Mouse (Mus musculus) frontal cortex, postnatal 25 days (tissue): ENCODE measurements around the gene Bud23.

Experiments
- DNase-seq, 2 experiments: peaks; one replicate each; pipeline ENCODE4 v3.0.0; 2022; ENCODE audit warnings: low spot score in 2 of 2

Gene Bud23

DNA sequence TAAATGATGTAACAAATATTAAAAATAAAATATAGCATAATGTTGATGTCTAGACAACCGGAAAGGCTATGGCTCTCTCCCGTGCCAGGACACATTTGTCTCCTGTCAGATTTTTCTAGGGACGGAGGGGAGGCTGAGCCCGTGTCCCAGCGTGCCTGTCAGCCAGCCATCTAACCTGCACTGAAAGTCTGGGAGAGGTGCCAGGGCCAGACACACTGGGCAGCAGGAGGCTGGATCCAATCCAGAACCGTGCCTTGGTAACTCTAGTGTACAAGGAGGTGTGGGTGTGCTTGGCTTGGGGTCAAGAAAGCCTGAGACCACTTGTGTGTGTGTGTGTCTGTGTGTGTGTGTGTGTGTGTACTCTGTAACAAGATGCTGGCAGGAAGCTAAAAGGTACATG, 42.9 kb downstream of the Bud23 start:
- no peak for DNase-seq

DNA sequence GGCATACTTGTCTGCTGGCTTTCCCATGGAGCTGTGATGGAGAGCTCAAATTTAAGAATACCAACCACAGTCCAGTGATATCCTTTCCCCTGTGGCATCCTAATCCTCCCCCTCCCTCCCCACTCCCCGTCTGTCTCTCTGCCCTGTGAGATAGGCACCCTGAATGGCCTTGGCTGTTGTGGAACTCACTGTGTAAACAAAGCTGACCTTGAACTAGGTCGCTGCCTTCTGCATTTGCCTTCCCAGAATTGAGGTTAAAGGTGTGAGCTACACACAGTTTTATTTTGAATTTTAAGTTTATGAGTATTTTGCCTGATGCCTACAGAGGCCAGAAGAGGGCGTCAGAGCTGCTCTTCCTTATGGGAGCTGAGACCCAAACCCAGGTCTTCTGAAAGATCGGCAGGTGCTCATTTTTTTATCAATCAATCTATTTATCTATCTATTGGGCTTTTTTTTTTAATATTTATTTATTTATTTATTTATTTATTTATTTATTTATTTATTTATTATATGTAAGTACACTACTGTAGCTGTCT, 48.5 kb downstream of the Bud23 start:
- no peak for DNase-seq

DNA sequence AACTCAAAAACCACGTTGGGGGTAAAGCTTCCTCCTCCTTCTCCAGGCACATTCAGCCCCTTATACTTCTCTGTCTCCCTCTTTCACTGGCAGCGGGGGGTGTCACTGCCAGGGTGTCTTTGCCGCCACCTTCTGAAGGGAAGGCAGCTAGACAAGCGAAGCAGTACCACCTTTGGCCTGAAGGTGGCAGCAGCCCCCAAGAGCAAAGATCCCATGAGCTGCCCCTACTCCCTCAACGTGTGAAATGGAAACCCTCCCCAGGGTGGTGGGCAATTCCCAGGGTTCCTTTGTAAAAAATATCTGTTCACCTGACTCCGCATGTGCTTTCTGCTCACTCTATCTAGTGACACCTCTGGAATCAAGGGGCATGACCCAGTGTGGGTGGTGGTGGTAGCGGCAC, 49.3 kb downstream of the Bud23 start:
- DNase-seq = peak; percentile 93 to 95

DNA sequence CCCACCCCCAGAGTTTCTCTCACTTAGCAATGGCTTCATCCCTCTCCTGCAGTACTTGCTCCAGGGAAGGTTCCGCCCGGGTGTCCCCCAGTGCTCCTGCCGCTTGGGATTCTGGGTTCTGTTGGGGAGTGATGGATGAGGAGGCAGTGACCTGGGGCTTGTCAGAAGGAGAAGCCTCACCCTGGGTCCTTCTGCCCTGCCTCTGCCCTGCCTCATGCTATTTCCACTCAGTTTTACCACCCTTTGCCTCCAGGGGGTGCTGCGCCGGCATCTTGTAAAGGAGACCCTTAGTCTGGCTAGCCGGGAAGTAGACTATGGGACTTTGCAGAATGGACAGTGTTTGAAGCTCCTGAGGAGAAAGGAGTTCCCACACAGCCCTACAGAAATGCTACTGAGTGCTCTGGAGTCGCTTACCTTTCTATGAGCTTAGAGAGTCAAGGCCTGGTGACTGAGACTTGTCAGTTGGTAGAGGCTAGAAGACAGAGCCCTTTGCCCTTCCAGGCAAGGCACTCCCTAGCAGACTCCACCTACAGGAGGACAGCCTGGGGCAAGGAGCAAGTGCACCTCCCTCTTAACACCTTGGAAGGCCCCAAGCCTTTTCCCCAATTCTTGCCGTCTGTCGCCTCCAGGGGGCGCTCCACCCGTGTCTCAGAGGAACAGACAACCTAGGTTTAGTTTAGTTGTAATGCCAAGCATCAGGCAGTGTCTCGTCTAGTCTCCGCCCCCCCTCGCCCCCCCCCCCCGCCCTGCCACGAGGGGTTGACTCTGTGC, 51.9 kb downstream of the Bud23 start:
- DNase-seq = peak; percentile 68 to 79

DNA sequence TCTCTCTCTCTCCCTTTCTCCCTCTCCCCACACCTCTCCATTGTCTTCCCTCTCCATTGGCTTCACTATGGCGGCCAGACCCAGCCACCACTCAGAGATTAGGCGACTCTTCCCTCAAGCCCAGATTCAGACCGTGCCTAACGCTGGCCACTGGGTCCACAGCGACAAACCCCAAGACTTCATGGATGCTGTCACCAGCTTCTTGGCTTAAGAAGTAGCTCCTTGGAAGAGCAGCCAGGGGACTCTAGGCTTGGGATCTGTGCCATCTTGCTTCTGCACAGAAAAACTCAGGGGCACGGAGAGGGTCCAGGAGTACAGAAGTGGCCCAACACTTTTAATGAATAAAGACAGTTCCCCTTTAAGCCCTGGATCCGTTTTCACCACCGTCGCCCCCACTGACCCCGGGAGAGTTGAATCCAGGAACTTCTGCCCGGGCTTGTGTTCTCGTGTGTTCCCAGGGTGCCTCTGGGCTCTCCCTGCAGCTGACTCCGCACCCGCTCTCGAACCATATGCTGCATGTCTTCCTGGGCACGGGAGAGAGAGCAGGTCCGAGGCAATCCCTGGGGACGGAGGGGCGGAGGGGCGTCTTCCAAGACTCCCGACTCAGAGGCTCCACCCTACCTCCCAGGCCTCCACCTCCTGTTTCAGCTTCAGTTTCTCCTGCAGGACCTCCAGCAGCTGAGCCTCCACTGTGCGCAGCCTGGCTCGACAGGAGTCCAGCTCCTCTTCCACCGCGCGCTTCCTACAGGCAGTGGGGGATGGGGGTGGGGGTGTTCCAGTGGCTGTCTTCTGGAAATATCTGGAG, 52.7 kb downstream of the Bud23 start:
- no peak for DNase-seq

DNA sequence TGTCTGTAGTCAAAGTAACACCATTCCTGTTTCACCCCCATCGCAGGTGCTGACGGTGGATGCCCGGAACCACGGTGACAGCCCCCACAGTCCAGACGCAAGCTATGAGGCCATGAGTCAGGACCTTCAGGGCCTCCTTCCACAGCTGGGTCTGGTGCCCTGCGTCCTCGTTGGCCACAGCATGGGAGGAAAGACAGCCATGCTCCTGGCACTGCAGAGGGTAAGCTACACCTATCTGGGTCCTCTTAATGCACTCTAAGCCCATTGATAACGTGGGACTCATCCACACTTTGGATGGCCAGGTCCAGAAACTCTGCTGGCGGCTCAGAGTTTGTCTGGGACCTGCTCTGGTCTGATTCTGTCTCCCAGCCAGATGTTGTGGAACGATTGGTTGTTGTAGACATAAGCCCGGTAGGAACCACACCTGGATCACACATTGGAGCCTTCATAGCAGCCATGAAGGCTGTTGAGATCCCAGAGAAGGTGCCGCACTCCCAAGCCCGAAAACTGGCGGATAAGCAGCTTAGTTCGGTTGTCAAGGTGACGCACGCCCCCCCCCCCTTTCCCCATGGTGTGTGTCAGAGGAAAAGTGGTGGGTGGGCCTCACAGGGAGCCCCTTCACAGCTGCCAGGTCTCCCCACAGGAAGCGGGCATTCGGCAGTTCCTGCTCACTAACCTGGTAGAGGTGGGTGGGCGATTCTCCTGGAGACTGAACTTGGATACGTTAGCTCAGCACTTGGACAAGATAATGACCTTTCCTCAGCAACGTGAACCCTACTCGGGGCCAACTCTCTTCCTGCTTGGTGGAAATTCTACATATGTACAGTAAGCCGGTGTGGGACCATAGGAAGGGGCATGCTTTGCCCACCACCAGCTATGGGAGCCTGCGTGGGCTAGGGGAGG, 53.7 kb downstream of the Bud23 start:
- no peak for DNase-seq

DNA sequence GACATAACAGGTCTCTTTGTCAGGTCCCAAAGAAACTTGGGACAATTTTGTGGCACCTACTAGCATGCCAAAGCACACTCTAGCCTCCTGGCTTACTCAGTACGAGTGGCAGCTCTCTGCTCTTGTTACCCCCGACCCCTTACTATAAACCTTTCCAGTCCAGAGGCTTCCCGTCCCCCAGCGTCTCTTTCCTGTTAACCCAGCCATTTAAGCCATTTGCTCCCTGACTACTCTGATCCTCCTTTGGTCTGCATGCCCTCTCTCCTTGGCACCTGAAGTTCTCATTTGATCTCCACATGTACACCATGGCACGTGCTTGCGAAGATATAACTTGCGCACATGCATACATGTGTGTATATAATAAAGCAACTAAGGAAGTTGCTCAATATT, 54.4 kb downstream of the Bud23 start:
- DNase-seq = no peak

DNA sequence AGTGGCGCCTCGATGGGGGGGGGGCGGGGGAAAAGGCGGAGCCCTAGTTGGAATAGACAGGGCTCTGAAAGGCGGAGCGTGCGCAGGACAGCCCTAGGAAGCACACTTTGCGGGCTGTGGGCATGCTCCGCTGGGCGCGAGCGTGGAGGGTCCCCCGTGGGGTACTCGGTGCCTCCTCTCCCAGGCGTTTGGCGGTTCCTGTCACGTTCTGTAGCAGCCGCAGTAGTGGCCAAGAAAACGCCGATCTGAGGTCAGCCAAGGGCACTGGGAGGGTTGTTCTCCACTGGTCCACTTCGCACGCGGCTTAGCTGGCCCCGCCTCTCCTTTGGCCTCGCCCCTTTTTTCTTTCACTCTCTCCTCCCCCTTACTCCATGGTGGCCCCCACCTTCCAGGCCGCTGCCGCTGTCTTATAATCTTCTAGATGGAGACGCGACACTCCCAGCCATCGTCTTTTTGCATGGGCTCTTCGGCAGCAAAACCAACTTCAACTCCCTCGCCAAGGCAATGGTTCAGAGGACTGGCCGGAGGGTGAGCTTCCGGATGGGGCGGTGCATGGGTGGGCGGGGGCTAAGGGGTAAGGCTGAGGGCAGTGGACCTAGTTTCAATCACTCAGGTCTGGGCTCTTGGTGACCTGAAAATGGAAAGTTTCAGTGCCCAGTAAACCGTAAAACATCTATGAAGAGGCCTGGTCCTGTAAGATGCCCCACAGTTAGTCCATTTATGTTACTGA, 55.0 kb downstream of the Bud23 start:
- peak; percentile 77 to 79 for DNase-seq

DNA sequence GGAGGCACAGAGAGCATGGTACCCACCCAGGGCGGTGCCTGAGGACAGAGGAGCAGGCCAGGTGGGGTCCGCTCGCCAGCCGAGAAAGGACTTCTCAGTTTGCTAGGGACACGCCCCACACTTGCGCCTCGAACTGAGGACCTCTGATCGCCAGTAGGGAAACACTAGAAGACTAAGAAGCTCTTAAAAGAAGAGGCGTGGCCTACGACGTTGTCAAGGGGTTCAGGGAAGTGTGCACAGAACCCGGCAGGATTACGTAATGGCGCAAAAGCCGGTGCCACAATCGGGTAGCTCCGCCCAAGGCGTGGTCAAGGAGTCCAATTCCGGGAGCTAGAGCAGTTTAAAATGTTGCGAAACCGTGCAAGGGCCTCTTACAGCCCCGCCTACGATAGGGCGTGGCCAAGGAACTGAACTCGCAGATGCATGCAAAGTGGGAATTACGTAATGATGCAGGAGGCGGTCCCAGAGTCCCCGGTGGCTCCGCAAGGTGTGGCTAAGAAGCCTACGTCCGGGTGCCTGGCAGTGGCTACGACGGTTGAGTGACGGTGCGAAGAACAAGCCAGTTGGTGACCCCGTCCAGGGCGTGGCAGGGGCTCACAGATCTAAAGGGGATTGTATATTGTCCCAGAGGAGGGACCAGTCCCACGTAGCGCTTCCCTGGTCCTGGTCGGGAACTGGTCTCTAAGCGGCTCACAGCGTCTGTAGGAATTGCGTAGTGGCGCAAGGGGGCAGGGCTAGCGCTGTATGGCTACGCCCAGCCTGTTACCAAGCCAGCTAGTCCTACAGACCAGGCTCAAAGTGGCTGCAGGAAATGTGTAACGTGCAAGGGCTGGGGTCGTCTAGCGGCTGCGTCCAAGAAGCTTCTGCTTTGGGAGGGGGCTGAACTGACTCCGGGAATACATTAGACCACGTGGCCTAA, 55.8 kb downstream of the Bud23 start, which contains the start of gene Abhd11:
TSS of gene Abhd11 (plus strand) at position 482 of the 919 bp plus-strand sequence.
- DNase-seq = peak; percentile 86 to 91

DNA sequence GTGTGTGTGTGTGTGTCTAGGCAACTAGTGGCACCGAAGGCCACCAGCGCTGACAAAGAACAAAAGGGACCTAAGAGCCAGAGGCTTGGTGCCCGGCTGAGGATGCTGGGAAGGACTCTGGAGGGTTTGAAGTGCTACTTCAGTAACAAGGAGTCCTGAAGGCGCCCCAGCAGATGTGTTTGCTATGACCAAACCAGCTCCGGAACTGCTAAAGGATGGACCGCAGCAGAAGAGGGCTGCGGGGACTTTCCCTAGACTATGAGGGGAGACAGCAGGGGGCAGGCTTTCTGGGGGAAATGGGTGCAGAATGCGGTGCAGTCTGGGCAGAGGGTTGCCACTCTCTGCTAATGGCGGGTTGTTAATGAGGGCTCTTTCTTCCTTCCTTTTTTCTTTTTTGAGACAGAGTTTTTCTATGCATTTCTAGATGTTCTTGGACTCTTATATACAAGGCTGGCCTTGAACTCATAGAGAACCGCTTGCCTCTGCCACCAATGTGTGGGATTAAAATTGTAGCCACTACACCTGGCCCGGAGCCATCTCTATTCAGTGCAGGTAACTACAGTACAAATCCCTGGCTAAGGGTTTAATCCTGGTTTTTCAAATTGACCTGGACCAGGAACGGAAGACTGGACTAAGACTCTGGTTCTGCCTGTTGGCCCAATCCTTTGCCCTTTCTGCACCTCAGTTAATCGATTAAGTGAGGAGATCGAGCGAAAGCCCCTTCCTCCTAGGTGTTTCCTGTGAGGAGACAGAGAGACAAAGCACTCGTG, 56.8 kb downstream of the Bud23 start:
- DNase-seq = no peak
